Mouse (Mus musculus) cerebellum, adult (tissue): ENCODE data around the gene Stambpl1.

Experiments
- ATAC-seq: cut with Nextera tagmentation; 2 replicates; pipeline ENCODE4 v1.9.2; 2017; ENCODE audit warnings: mild to moderate bottlenecking, moderate library complexity, mixed read lengths; ENCODE audit not compliant: insufficient number of reproducible peaks, low FRiP score, low TSS enrichment

Stambpl1 gene

DNA sequence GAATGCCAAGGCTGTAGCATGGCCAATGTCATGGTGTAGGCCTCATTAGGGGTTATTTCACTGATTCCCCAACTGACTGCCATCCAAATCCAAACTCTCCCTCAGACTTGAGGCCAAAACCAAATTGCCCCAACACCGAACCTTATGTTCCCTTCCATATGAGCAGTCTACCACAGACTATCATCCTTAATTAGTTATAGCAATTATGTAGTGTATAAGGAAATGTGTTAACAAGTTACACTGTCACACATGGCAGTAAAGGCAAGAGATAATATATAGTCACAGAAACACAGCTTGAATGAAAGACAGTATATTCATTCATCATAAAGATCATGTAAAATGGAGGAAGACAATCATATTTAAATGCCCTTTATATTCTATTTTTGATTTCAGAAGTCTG, 81.0 kb downstream of the Stambpl1 start:
- ATAC-seq, result no peak

DNA sequence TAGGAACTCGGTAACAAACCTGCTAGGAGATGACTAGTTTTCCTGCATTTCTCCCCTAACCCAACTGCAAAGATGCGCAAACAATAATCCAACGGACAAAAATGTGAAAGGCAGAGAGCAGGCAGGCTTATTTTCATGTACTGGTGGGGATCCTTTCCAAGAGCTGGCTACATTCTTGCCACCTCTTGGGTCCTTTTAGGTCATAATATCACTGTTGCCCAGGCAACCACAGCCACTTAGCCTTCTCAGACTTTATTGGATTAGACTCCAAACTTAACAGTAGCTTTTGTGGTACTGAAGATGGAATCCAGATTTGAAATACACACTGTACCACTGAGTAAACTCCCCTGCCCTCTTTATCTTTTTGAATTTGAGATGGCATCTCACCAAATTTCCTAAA, 86.0 kb downstream of the Stambpl1 start:
- no peak for ATAC-seq

DNA sequence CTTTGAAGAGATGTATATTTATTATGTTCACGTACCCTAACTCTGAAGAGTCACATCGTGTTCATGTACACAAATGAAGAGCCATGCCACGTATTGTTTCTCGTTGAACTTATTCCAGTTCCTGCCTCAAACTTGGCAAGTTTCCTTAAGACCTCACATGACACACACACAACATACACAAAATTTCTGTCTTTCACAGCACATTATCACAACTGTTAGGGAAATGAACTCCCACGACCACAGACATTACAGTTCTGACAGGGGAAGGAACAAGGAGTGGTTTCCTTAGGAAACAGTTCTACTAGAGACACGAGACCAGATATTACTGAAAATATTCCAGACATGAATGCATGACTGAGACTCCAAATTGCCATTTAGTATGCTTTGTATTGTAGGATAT, 91.6 kb downstream of the Stambpl1 start:
- ATAC-seq, result no peak

DNA sequence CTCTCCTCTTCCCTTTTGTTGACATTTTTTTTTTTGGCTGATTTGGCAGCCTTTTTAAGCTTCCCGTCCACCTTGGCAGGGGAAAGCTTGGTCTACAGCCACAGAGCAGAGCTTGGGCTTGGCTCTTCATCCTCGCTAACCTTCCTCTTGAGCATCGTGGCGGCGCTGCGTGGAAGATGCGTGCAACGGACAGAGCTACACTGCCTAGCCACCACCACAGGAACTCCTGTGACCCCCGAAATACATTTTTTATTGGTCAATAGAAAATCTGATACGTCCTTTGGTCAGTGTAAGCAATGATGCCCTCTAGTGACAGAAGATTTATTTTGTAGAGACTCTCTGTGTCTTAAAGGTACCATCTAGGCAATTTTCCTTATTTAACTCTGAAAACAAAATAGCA, 92.4 kb downstream of the Stambpl1 start:
- ATAC-seq, result peak; percentile 79

DNA sequence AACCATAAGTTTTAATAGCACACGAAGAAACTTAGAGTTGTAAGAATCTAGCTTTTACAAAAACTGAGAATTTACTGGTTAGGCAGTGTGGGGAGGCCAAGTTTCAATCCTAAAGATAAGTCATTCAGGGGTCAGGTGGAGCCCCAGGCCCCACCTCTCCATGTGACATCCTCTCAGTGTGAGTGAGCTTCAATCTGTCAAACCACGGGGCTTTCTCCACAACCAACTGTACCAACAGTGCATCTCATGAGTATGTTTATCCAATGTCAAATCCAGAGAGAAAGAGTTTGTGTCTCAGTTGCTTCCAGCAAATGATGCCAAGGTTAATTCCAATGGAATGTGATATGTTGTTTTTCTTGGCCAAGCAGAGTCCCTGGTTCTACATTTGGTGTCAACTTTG, 92.8 kb downstream of the Stambpl1 start:
- ATAC-seq, result no peak

DNA sequence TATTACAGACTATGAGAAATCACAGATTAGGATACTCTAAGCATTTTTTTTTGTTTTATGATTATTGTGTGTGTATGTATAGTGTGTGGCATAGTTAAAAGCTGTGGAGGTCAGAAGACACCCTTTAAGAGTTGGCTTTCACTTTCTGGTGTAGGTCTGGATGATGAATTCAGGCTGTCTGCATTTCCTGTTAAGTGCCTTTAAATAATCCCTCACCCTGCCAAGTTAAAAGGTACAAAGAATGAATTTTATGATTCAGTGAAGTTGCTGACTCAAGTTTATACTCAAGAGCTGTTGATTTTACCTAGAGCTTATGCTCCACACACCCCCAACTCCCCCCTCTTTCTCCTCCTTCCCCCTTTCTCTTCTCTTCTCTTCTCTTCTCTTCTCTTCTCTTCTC, 95.2 kb downstream of the Stambpl1 start:
- no peak for ATAC-seq

DNA sequence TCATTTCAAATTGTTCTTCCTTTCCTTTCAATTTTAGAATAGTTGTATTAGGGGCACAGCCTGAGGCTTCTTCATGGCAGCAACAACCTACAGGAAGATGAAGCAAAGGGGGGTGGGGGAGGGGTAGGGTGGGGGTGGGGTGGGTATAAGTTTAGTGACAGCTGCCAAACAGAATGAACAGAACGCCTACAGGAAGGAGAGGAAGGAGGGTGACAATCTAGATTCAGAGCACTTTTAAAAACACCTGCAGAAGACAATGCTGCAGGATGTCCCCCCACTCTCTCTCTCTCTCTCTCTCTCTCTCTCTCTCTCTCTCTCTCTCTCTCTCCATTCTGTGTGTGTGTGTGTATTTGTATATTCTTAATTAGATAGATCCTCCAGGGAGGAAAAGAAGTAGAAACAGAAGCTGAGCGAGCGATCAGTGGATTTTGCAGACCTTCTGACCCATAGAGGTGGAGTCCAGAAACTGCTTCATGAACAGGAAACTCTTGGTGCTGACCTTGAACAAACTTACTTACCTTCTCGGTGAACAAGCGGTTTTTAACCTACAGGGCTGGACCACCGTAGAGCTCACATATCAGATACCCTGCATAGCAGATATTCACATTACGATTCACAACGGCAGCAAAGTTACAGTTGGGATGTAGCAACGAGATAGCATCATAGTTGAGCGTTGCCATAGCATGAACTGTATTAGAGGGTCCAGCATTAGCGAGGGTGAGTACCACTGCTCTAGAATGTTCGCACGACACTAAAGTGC, 95.8 kb downstream of the Stambpl1 start:
- ATAC-seq, result no peak

DNA sequence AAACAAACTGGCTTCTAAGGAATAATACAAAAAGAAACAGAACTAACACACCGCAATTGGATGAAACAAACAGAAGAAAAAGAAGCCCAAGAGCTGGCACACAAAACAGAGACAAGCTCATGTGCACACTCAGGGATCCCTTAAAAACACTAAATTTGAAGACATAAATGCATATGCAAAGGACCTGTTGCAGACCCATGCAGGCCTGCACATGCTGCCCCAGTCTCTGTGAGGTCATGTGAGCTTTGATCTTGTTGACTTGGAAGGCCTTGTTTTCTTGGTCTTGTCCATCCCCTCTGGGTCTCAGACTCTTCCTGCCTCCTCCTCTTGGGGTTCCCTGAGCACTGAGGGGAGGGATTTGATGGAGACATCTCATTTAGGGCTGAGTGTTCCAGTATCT, 96.7 kb downstream of the Stambpl1 start:
- ATAC-seq, result no peak
